Mouse (Mus musculus) testis, postnatal 14 days (tissue): Measurements from ENCODE around the gene Arap2.
"Not testable (repeated sequence)": the region's sequence is repeated elsewhere in the genome, so short reads cannot be mapped to it uniquely, and the experiment has no call there.

Source experiments
- DNase-seq: peaks from one replicate; pipeline ENCODE4 v3.0.0; 2021; ENCODE audit warnings: low spot score

Gene Arap2

GRCm38 (mm10) chr5:62739451-62740415, 26.2 kb downstream of the Arap2 start:
- no peak for DNase-seq

GRCm38 (mm10) chr5:62730573-62730972, 35.4 kb downstream of the Arap2 start:
- not testable (repeated sequence) for DNase-seq

- DNase-seq = no peak
Observed at GRCm38 (mm10) chr5:62725551-62725950, 40.4 kb downstream of the Arap2 start.

- DNase-seq = no peak
Observed at GRCm38 (mm10) chr5:62723261-62724105, 42.5 kb downstream of the Arap2 start.

- DNase-seq = no peak
Observed at GRCm38 (mm10) chr5:62716468-62716867, 49.5 kb downstream of the Arap2 start.

- DNase-seq = no peak
Observed at GRCm38 (mm10) chr5:62715977-62716376, 50.0 kb downstream of the Arap2 start.

- no peak for DNase-seq
Observed at GRCm38 (mm10) chr5:62715436-62715835, 50.5 kb downstream of the Arap2 start.

GRCm38 (mm10) chr5:62710955-62711354, 55.0 kb downstream of the Arap2 start:
- DNase-seq = no peak

GRCm38 (mm10) chr5:62706900-62707299, 59.1 kb downstream of the Arap2 start:
- DNase-seq = no peak

GRCm38 (mm10) chr5:62689965-62690364, 76.0 kb downstream of the Arap2 start:
- no peak for DNase-seq

- no peak for DNase-seq
Observed at GRCm38 (mm10) chr5:62683751-62684150, 82.2 kb downstream of the Arap2 start.

- DNase-seq = no peak
Observed at GRCm38 (mm10) chr5:62683207-62683606, 82.8 kb downstream of the Arap2 start.

- no peak for DNase-seq
Observed at GRCm38 (mm10) chr5:62677390-62677789, 88.6 kb downstream of the Arap2 start.

GRCm38 (mm10) chr5:62672736-62673436, 93.1 kb downstream of the Arap2 start:
- DNase-seq = peak; percentile 19

GRCm38 (mm10) chr5:62665329-62665728, 100.6 kb downstream of the Arap2 start:
- no peak for DNase-seq

GRCm38 (mm10) chr5:62664847-62665246, 101.1 kb downstream of the Arap2 start:
- no peak for DNase-seq

GRCm38 (mm10) chr5:62663206-62663605, 102.8 kb downstream of the Arap2 start:
- no peak for DNase-seq

- DNase-seq = no peak
Observed at GRCm38 (mm10) chr5:62653924-62654323, 112.0 kb downstream of the Arap2 start.

- DNase-seq = no peak
Observed at GRCm38 (mm10) chr5:62642330-62642729, 123.6 kb downstream of the Arap2 start.

- DNase-seq = no peak
Observed at GRCm38 (mm10) chr5:62640501-62640900, 125.5 kb downstream of the Arap2 start.

- DNase-seq = no peak
Observed at GRCm38 (mm10) chr5:62636341-62636740, 129.6 kb downstream of the Arap2 start.

GRCm38 (mm10) chr5:62628901-62629300, 137.1 kb downstream of the Arap2 start:
- no peak for DNase-seq
